Mouse (Mus musculus) E14TG2a.4 (cell line): ENCODE measurements around the gene Phb.

Experiments used
- H3K27me3 ChIP-seq: 2 replicates; pipeline ENCODE4 v1.6.1; 2014; ENCODE audit warnings: low read length, control low read depth; ENCODE audit not compliant: insufficient read depth
- H3K36me3 ChIP-seq: 2 replicates; pipeline ENCODE4 v1.6.1; 2014; ENCODE audit warnings: low read length, control low read depth; ENCODE audit not compliant: insufficient read depth
- H3K4me1 ChIP-seq: replicated peaks from 2 replicates; pipeline ENCODE4 v1.6.1; 2014; ENCODE audit warnings: low read depth, low read length, control low read depth
- H3K4me3 ChIP-seq: replicated peaks from 2 replicates; pipeline ENCODE4 v1.5.1; 2014; ENCODE audit warnings: mild to moderate bottlenecking, low read length
- H3K9me3 ChIP-seq: 2 replicates; pipeline ENCODE4 v1.6.1; 2014; ENCODE audit warnings: low read length, control low read depth
- CTCF ChIP-seq: conservative IDR thresholded peaks from 2 replicates; pipeline ENCODE4 v1.5.1; 2014; ENCODE audit warnings: low read length
- NANOG ChIP-seq: IDR thresholded peaks from 2 replicates; pipeline ENCODE4 v1.6.1; 2014; ENCODE audit warnings: borderline replicate concordance, low read length, mixed read lengths
- POU5F1 ChIP-seq: IDR thresholded peaks from 2 replicates; pipeline ENCODE4 v1.6.1; 2014; ENCODE audit warnings: low read length, borderline replicate concordance

Phb gene

GRCm38 (mm10) chr11:95666529-95667149 is at the start of gene Phb:
Phb (plus strand) TSS chr11:95666957.
- Histone ChIP-seq H3K27me3 (no peaks in the 10 kb centered on the region), H3K4me1 (peaks cover 50% of the 10 kb centered on the region), H3K36me3 (peaks cover 36% of the 10 kb centered on the region), H3K9me3 (peaks cover 1% of the 10 kb centered on the region), H3K4me3 (peak within 1 kb of the TSS; percentile 98)
- no peak for TF ChIP-seq CTCF
- TF ChIP-seq POU5F1 = no peak
- no peak for TF ChIP-seq NANOG

- no peak for TF ChIP-seq POU5F1
- no peak for TF ChIP-seq CTCF
- no peak for TF ChIP-seq NANOG
These were observed 48.8 kb upstream of the Phb start for GRCm38 (mm10) chr11:95617785-95618465.

GRCm38 (mm10) chr11:95619081-95619480 is 47.7 kb upstream of the Phb start:
- TF ChIP-seq NANOG = no peak
- no peak for TF ChIP-seq POU5F1
- no peak for TF ChIP-seq CTCF
- H3K4me3 ChIP-seq = peak overlapping the region; percentile 32
- no peaks in the 10 kb centered on the region for H3K9me3 ChIP-seq
- H3K36me3 ChIP-seq = 0 out of 2 replicates have a peak, but pooled peaks cover 3% of the 10 kb centered on the region
- peaks cover 89% of the 10 kb centered on the region for H3K4me1 ChIP-seq
- H3K27me3 ChIP-seq = peaks cover 11% of the 10 kb centered on the region

More at GRCm38 (mm10) chr11:95617785-95618465, 48.8 kb upstream of the Phb start:
- peaks cover 7% of the 10 kb centered on the region for H3K27me3 ChIP-seq
- no peaks in the 10 kb centered on the region for H3K36me3 ChIP-seq
- H3K4me3 ChIP-seq = peak overlapping the region; percentile 26; the same call in 1 of the 2 replicates
- no peaks in the 10 kb centered on the region for H3K9me3 ChIP-seq
- peaks cover 86% of the 10 kb centered on the region for H3K4me1 ChIP-seq

- H3K27me3 ChIP-seq = peaks cover 12% of the 10 kb centered on the region
- H3K36me3 ChIP-seq = peaks cover 10% of the 10 kb centered on the region; the same call in 1 of the 2 replicates
- H3K4me1 ChIP-seq = peaks cover 83% of the 10 kb centered on the region
- no peaks in the 10 kb centered on the region for H3K9me3 ChIP-seq
- peak overlapping the region; percentile 32; the same call in 1 of the 2 replicates for H3K4me3 ChIP-seq
- TF ChIP-seq CTCF = no peak
- no peak for TF ChIP-seq POU5F1
- no peak for TF ChIP-seq NANOG
These were observed 46.8 kb upstream of the Phb start for GRCm38 (mm10) chr11:95619886-95620444.

GRCm38 (mm10) chr11:95621010-95621409 is 45.7 kb upstream of the Phb start:
- TF ChIP-seq CTCF (no peak), POU5F1 (no peak), NANOG (no peak)
- Histone ChIP-seq H3K4me1 (peaks cover 85% of the 10 kb centered on the region), H3K27me3 (peaks cover 17% of the 10 kb centered on the region), H3K36me3 (peaks cover 17% of the 10 kb centered on the region), H3K4me3 (peak overlapping the region; percentile 72), H3K9me3 (no peaks in the 10 kb centered on the region)

- Histone ChIP-seq H3K4me1 (peaks cover 83% of the 10 kb centered on the region), H3K27me3 (peaks cover 17% of the 10 kb centered on the region), H3K36me3 (peaks cover 21% of the 10 kb centered on the region), H3K4me3 (peak overlapping the region; percentile 72), H3K9me3 (no peaks in the 10 kb centered on the region)
- no peak for TF ChIP-seq CTCF
- TF ChIP-seq NANOG = no peak
- no peak for TF ChIP-seq POU5F1
These were observed 45.1 kb upstream of the Phb start for GRCm38 (mm10) chr11:95621541-95622130.

GRCm38 (mm10) chr11:95622426-95622825 is 44.3 kb upstream of the Phb start:
- TF ChIP-seq NANOG (no peak), POU5F1 (no peak), CTCF (no peak)
- peaks cover 17% of the 10 kb centered on the region; the same call in 1 of the 2 replicates for H3K27me3 ChIP-seq
- peaks cover 78% of the 10 kb centered on the region for H3K4me1 ChIP-seq
- peaks cover 29% of the 10 kb centered on the region for H3K36me3 ChIP-seq
- H3K4me3 ChIP-seq = peak overlapping the region; percentile 72
- no peaks in the 10 kb centered on the region for H3K9me3 ChIP-seq

- Histone ChIP-seq H3K36me3 (peaks cover 22% of the 10 kb centered on the region), H3K4me3 (no peak overlapping the region), H3K9me3 (peaks cover 10% of the 10 kb centered on the region), H3K4me1 (peaks cover 80% of the 10 kb centered on the region), H3K27me3 (peaks cover 12% of the 10 kb centered on the region)
- no peak for TF ChIP-seq CTCF
- no peak for TF ChIP-seq NANOG
- no peak for TF ChIP-seq POU5F1
These were observed 36.2 kb upstream of the Phb start for GRCm38 (mm10) chr11:95630558-95630957.
